Mouse (Mus musculus) myocyte (in vitro differentiated cells): ENCODE data around the gene Kptn.

Experiments
- MAX ChIP-seq: IDR thresholded peaks from one replicate; pipeline ENCODE4 v1.6.1; 2011; ENCODE audit warnings: low read depth, mild to moderate bottlenecking, control low read depth
- MYOD1 ChIP-seq, 3 experiments: IDR thresholded peaks; one replicate each; pipeline ENCODE4 v1.6.1; 2011; ENCODE audit warnings: control low read depth in 2 of 3, low read depth in 2 of 3, mild to moderate bottlenecking in 2 of 3, moderate library complexity in 1 of 3; ENCODE audit not compliant: insufficient read length in 2 of 3, control insufficient read depth in 1 of 3
- POLR2A ChIP-seq: IDR thresholded peaks from one replicate; pipeline ENCODE4 v1.6.1; 2011; ENCODE audit warnings: low read depth, mild to moderate bottlenecking, control low read depth, moderate library complexity; ENCODE audit not compliant: insufficient read length
- REST ChIP-seq: IDR thresholded peaks from one replicate; pipeline ENCODE4 v1.6.1; 2011; ENCODE audit warnings: mild to moderate bottlenecking, control low read depth, moderate library complexity; ENCODE audit not compliant: insufficient read depth, insufficient read length

DNA sequence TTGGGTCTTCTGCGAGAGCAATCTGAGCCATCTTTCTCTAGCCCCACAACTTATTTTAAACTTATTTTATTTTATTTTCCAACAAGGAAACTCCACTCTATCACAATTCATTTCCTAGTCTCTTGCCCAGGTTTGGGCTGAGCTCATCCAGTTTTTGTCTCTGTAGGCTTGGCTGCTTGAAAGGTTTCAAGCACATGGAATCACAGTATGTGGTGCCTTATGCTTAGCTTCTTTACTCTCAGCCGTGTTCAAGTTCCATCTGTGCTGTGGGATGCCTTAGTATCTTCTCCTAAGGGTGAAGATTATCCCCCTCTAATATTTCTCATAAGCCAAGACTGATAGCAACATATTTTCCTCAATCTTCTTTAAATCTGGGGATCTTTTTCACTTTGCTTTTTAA is 32.1 kb upstream of the Kptn start:
- TF ChIP-seq MYOD1 (IDR thresholded peaks at IDR 0.05; ENCODE audit: control insufficient read depth in 1 of 3, insufficient read length in 2 of 3, low read depth in 2 of 3) (no peak), REST (no peak), POLR2A (no peak), MAX (no peak)
